In the genomic region with DNA sequence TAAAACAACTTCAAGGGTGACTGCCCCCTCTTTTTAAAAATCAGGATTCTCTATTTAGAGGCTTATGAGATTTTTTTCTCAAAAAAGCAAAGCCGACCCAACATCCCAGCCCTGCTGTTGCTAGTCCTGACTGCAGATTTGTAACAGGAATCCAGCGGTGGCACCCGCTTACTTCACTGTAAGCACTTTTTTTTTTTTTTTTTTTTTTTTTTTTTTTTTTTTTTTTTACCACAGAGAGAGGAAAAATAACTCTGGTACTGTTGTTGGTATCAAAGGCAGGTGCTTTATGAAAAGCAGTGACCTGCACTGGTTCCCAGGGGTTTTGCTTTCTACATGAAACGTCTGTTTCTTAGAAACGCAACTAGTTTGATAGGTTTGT, we compare ENCODE assay signal across 8 mouse cellular contexts. TPM values are rescaled to one million over a fixed set of nuclear protein-coding genes. Genes with fewer than 3 reads are reported as not detected.
DNase-seq lines count a peak whose midpoint lies in the region; ATAC-seq and TF ChIP-seq lines count a peak whose summit lies in the region.
"Had no signal": no experiment of that assay in that cellular context is flagged by ENCODE, and none has a peak within 500 bp of the region (broad histone marks: within the 10 kb centered on the region; RNA-seq: fewer than 3 reads in every experiment).

No protein-coding gene starts in this region.

- no peak for ATAC-seq in neural tube, embryonic 11.5 days (ENCODE audit: insufficient read depth, low FRiP score, low TSS enrichment)
- ATAC-seq in forebrain, postnatal 0 days = no peak
- no peak for ATAC-seq in liver, embryonic 14.5 days (ENCODE audit: insufficient read depth)

- TF ChIP-seq EP300 in liver, embryonic 14.5 days (IDR thresholded peaks at IDR 0.05; ENCODE audit: low read depth) = no peak

- H3K4me2 ChIP-seq in neural tube, embryonic 11.5 days (ENCODE audit: low read depth) = peak overlapping the region; percentile 87
- H3K4me2 ChIP-seq in forebrain, postnatal 0 days (ENCODE audit: low read depth) = peak overlapping the region; percentile 95
- peak overlapping the region; percentile 64 for H3K4me2 ChIP-seq in liver, embryonic 14.5 days (ENCODE audit: low read depth)

- TF ChIP-seq CTCF in forebrain, postnatal 0 days (IDR thresholded peaks at IDR 0.05; ENCODE audit: low read depth) = no peak
- TF ChIP-seq CTCF in liver, embryonic 14.5 days (IDR thresholded peaks at IDR 0.05; ENCODE audit: low read depth) = no peak

- no peak for DNase-seq in neural tube, embryonic 11.5 days (ENCODE audit: low spot score)
- no peak for DNase-seq in neural tube, embryonic 10.5 days (ENCODE audit: extremely low spot score, low spot score)
- no peak for DNase-seq in forebrain, postnatal 0 days
- DNase-seq in liver, embryonic 14.5 days (ENCODE audit: low read depth in 3 of 3, low spot score in 3 of 3) = no peak
- no peak for DNase-seq in adrenal gland, postnatal 25 days
- DNase-seq in layer of hippocampus, postnatal 14 days (ENCODE audit: low spot score in 2 of 2) = no peak
- DNase-seq in cerebellum, adult 8-10 months = no peak
- DNase-seq: kidney, postnatal 36 days had no signal

- peaks cover 3% of the 10 kb centered on the region; the same call in 1 of the 2 replicates for H3K4me1 ChIP-seq in neural tube, embryonic 11.5 days (ENCODE audit: control insufficient read depth, insufficient read depth, low read length)
- no peaks in the 10 kb centered on the region; the same call in 1 of the 2 replicates for H3K4me1 ChIP-seq in forebrain, postnatal 0 days (ENCODE audit: insufficient read depth)
- 0 out of 4 replicates have a peak, but pooled peaks cover 0 to 3% of the 10 kb centered on the region in 2 experiments for H3K4me1 ChIP-seq in liver, embryonic 14.5 days (replicated peaks; ENCODE audit: control insufficient read depth in 2 of 2, insufficient read depth in 2 of 2, low read length in 1 of 2)

- WGBS in neural tube, embryonic 11.5 days = 11% methylated on average over 5 of the region's 5 CpGs
- 13% methylated on average over 5 of the region's 5 CpGs for WGBS in forebrain, postnatal 0 days
- 14% methylated on average over 5 of the region's 5 CpGs for WGBS in liver, embryonic 14.5 days (ENCODE audit: insufficient replicate concordance)

- no peaks in the 10 kb centered on the region for H3K36me3 ChIP-seq in neural tube, embryonic 11.5 days (ENCODE audit: control insufficient read depth, insufficient read depth, low read length)
- no peaks in the 10 kb centered on the region for H3K36me3 ChIP-seq in forebrain, postnatal 0 days (ENCODE audit: insufficient read depth)
- no peaks in the 10 kb centered on the region for H3K36me3 ChIP-seq in liver, embryonic 14.5 days (replicated peaks; ENCODE audit: control insufficient read depth, insufficient read depth, low read depth)

- H3K27me3 ChIP-seq in neural tube, embryonic 11.5 days (ENCODE audit: control insufficient read depth, insufficient read depth, low read length) = peaks cover 4% of the 10 kb centered on the region
- peaks cover 14% of the 10 kb centered on the region for H3K27me3 ChIP-seq in forebrain, postnatal 0 days (ENCODE audit: insufficient read depth, low read length)
- H3K27me3 ChIP-seq in liver, embryonic 14.5 days (ENCODE audit: control insufficient read depth, insufficient read depth, low read length) = peaks cover 19% of the 10 kb centered on the region

- no peak overlapping the region for H3K27ac ChIP-seq in neural tube, embryonic 11.5 days (ENCODE audit: low read depth, low read length)
- no peak overlapping the region for H3K27ac ChIP-seq in forebrain, postnatal 0 days (ENCODE audit: low read depth, low read length)
- no peak overlapping the region for H3K27ac ChIP-seq in liver, embryonic 14.5 days

- H3K4me3 ChIP-seq in neural tube, embryonic 11.5 days (ENCODE audit: low read depth, low read length) = peak overlapping the region; percentile 47
- peak overlapping the region; percentile 45 for H3K4me3 ChIP-seq in forebrain, postnatal 0 days (ENCODE audit: low read depth, low read length)
- peak overlapping the region in 1 of 2 experiments; percentile 53; a peak in 2 of 4 replicates for H3K4me3 ChIP-seq in liver, embryonic 14.5 days (ENCODE audit: insufficient read depth in 1 of 2, low read depth in 2 of 2, low read length in 2 of 2)

- no peaks in the 10 kb centered on the region for H3K9me3 ChIP-seq in neural tube, embryonic 11.5 days (ENCODE audit: control insufficient read depth, low read length)
- H3K9me3 ChIP-seq in forebrain, postnatal 0 days (ENCODE audit: low read length) = no peaks in the 10 kb centered on the region
- no peaks in the 10 kb centered on the region for H3K9me3 ChIP-seq in liver, embryonic 14.5 days (ENCODE audit: control insufficient read depth, low read length)

- peak overlapping the region; percentile 40; the same call in 1 of the 2 replicates for H3K9ac ChIP-seq in neural tube, embryonic 11.5 days (ENCODE audit: low read length)
- no peak overlapping the region for H3K9ac ChIP-seq in forebrain, postnatal 0 days
- no peak overlapping the region for H3K9ac ChIP-seq in liver, embryonic 14.5 days (replicated peaks)

RNA-seq across cellular contexts. Expression of gene Wif1, which starts 0.8 kb away (rescaled TPM):
- polyA plus RNA-seq in neural tube, embryonic 11.5 days (2014; fragmentation: Nextera tagmentation; extraction: Ambion mirVana) = 8.5 and 9.7 TPM in 2 replicates
- 2.2 and 6.0 TPM in 2 replicates for total RNA-seq in forebrain, postnatal 0 days (2014; rRNA removed)
- polyA plus RNA-seq in forebrain, postnatal 0 days (2015; fragmentation: Nextera tagmentation; extraction: Ambion mirVana) = 3.6 and 6.1 TPM in 2 replicates
- 0.41 and 0.54 TPM in 2 replicates for polyA plus RNA-seq in liver, embryonic 14.5 days (2012; rRNA removed)
- 0.67 and 0.76 TPM in 2 replicates for polyA plus RNA-seq in liver, embryonic 14.5 days (2014; fragmentation: Nextera tagmentation; extraction: Ambion mirVana)
- 0.18 TPM in 1 of 2 replicates, not detected in the other for total RNA-seq in adrenal gland, postnatal 25 days (2021)
- total RNA-seq in layer of hippocampus, postnatal 14 days (2021) = 1 to 10 TPM in 1 of 2 experiments, under 1 TPM in 1; 0.93 to 1.1 TPM

RNA-seq across cellular contexts. Expression of gene Lemd3, which starts 55.4 kb away (rescaled TPM):
- polyA plus RNA-seq in neural tube, embryonic 11.5 days (2014; fragmentation: Nextera tagmentation; extraction: Ambion mirVana) = 4.1 and 5.2 TPM in 2 replicates
- total RNA-seq in forebrain, postnatal 0 days (2014; rRNA removed) = 33.9 and 40.3 TPM in 2 replicates
- 2.4 and 2.6 TPM in 2 replicates for polyA plus RNA-seq in forebrain, postnatal 0 days (2015; fragmentation: Nextera tagmentation; extraction: Ambion mirVana)
- polyA plus RNA-seq in liver, embryonic 14.5 days (2012; rRNA removed) = 1.9 and 2.9 TPM in 2 replicates
- polyA plus RNA-seq in liver, embryonic 14.5 days (2014; fragmentation: Nextera tagmentation; extraction: Ambion mirVana) = 1.6 and 1.7 TPM in 2 replicates
- total RNA-seq in adrenal gland, postnatal 25 days (2021) = 22.5 and 25.0 TPM in 2 replicates
- total RNA-seq in layer of hippocampus, postnatal 14 days (2021) = 10 to 100 TPM; 31.7 to 33.6 TPM
